Mouse (Mus musculus) stomach, postnatal 0 days (tissue): ENCODE data around the gene Dydc1.

Experiments used
- CTCF ChIP-seq: IDR thresholded peaks from 2 replicates; pipeline ENCODE4 v1.5.1; 2016; ENCODE audit warnings: antibody characterized with exemption, low read depth, mild to moderate bottlenecking, moderate library complexity
- EP300 ChIP-seq: optimal IDR thresholded peaks from 2 replicates; pipeline ENCODE3; 2016; ENCODE audit warnings: antibody characterized with exemption

GRCm38 (mm10) chr14:41087509-41087908 lies 14.8 kb downstream of the Dydc1 start:
- peak; percentile 54 for TF ChIP-seq CTCF
- no peak for TF ChIP-seq EP300
